Mouse (Mus musculus): Measurements from ENCODE around the gene Derl2. TPM values are rescaled to one million over a fixed set of nuclear protein-coding genes. Genes with fewer than 3 reads are reported as not detected.

The Derl2 gene
- polyA plus RNA-seq, 1 experiment: 27.2 TPM

- TF ChIP-seq CTCF (IDR thresholded peaks at IDR 0.05; ENCODE audit: borderline replicate concordance, extremely low read depth, insufficient read depth, insufficient read length) (no peak), POLR2A (IDR thresholded peaks at IDR 0.05; ENCODE audit: borderline replicate concordance, extremely low read depth, insufficient read depth, insufficient read length, poor library complexity, severe bottlenecking) (no peak)
- DNase-seq (ENCODE audit: low read depth): no peak
Measured at GRCm38 (mm10) chr11:70980751-70981510, 38.7 kb downstream of the Derl2 start.

GRCm38 (mm10) chr11:70980232-70980631 is 39.4 kb downstream of the Derl2 start:
- TF ChIP-seq CTCF (IDR thresholded peaks at IDR 0.05; ENCODE audit: borderline replicate concordance, extremely low read depth, insufficient read depth, insufficient read length): no peak
- TF ChIP-seq POLR2A (IDR thresholded peaks at IDR 0.05; ENCODE audit: borderline replicate concordance, extremely low read depth, insufficient read depth, insufficient read length, poor library complexity, severe bottlenecking): no peak
- DNase-seq (ENCODE audit: low read depth): no peak

GRCm38 (mm10) chr11:70977293-70977692 is 42.3 kb downstream of the Derl2 start:
- DNase-seq (ENCODE audit: low read depth): no peak
- TF ChIP-seq CTCF (IDR thresholded peaks at IDR 0.05; ENCODE audit: borderline replicate concordance, extremely low read depth, insufficient read depth, insufficient read length) (no peak), POLR2A (IDR thresholded peaks at IDR 0.05; ENCODE audit: borderline replicate concordance, extremely low read depth, insufficient read depth, insufficient read length, poor library complexity, severe bottlenecking) (no peak)

GRCm38 (mm10) chr11:70975193-70975592 is 44.4 kb downstream of the Derl2 start:
- TF ChIP-seq CTCF (IDR thresholded peaks at IDR 0.05; ENCODE audit: borderline replicate concordance, extremely low read depth, insufficient read depth, insufficient read length): no peak
- no peak for TF ChIP-seq POLR2A (IDR thresholded peaks at IDR 0.05; ENCODE audit: borderline replicate concordance, extremely low read depth, insufficient read depth, insufficient read length, poor library complexity, severe bottlenecking)
- no peak for DNase-seq (ENCODE audit: low read depth)

GRCm38 (mm10) chr11:70973947-70974346 is 45.7 kb downstream of the Derl2 start:
- peak; percentile 43; the same call in 1 of the 2 replicates for TF ChIP-seq CTCF (IDR thresholded peaks at IDR 0.05; ENCODE audit: borderline replicate concordance, extremely low read depth, insufficient read depth, insufficient read length)
- no peak for TF ChIP-seq POLR2A (IDR thresholded peaks at IDR 0.05; ENCODE audit: borderline replicate concordance, extremely low read depth, insufficient read depth, insufficient read length, poor library complexity, severe bottlenecking)
- DNase-seq (ENCODE audit: low read depth): peak; percentile 17

GRCm38 (mm10) chr11:70972586-70972985 is 47.1 kb downstream of the Derl2 start:
- DNase-seq (ENCODE audit: low read depth): no peak
- no peak for TF ChIP-seq POLR2A (IDR thresholded peaks at IDR 0.05; ENCODE audit: borderline replicate concordance, extremely low read depth, insufficient read depth, insufficient read length, poor library complexity, severe bottlenecking)
- no peak for TF ChIP-seq CTCF (IDR thresholded peaks at IDR 0.05; ENCODE audit: borderline replicate concordance, extremely low read depth, insufficient read depth, insufficient read length)

- TF ChIP-seq CTCF (IDR thresholded peaks at IDR 0.05; ENCODE audit: borderline replicate concordance, extremely low read depth, insufficient read depth, insufficient read length): no peak
- TF ChIP-seq POLR2A (IDR thresholded peaks at IDR 0.05; ENCODE audit: borderline replicate concordance, extremely low read depth, insufficient read depth, insufficient read length, poor library complexity, severe bottlenecking): no peak
- peak; percentile 49 for DNase-seq (ENCODE audit: low read depth)
Measured at GRCm38 (mm10) chr11:70970560-70971540, 48.8 kb downstream of the Derl2 start.

GRCm38 (mm10) chr11:70969821-70970559 is 49.7 kb downstream of the Derl2 start, which contains the start of the genes Nup88 and Rpain:
Gene Nup88, minus strand, starts transcription at chr11:70969973.
Gene Rpain, plus strand, starts transcription at chr11:70970213.
- TF ChIP-seq CTCF (IDR thresholded peaks at IDR 0.05; ENCODE audit: borderline replicate concordance, extremely low read depth, insufficient read depth, insufficient read length) (no peak), POLR2A (IDR thresholded peaks at IDR 0.05; ENCODE audit: borderline replicate concordance, extremely low read depth, insufficient read depth, insufficient read length, poor library complexity, severe bottlenecking) (peak; percentile 44; the same call in 1 of the 2 replicates)
- peak; percentile 99 for DNase-seq (ENCODE audit: low read depth)

GRCm38 (mm10) chr11:70969271-70969794 is 50.3 kb downstream of the Derl2 start:
- no peak for TF ChIP-seq POLR2A (IDR thresholded peaks at IDR 0.05; ENCODE audit: borderline replicate concordance, extremely low read depth, insufficient read depth, insufficient read length, poor library complexity, severe bottlenecking)
- no peak for TF ChIP-seq CTCF (IDR thresholded peaks at IDR 0.05; ENCODE audit: borderline replicate concordance, extremely low read depth, insufficient read depth, insufficient read length)
- DNase-seq (ENCODE audit: low read depth): no peak

- no peak for TF ChIP-seq POLR2A (IDR thresholded peaks at IDR 0.05; ENCODE audit: borderline replicate concordance, extremely low read depth, insufficient read depth, insufficient read length, poor library complexity, severe bottlenecking)
- no peak for TF ChIP-seq CTCF (IDR thresholded peaks at IDR 0.05; ENCODE audit: borderline replicate concordance, extremely low read depth, insufficient read depth, insufficient read length)
Measured at GRCm38 (mm10) chr11:70964222-70964907, 55.3 kb downstream of the Derl2 start.

More at GRCm38 (mm10) chr11:70964222-70964907, 55.3 kb downstream of the Derl2 start:
- DNase-seq (ENCODE audit: low read depth): no peak

Measured in brain, embryonic 14.5 days (tissue).